Mouse (Mus musculus) embryonic facial prominence, embryonic 12.5 days (tissue): Measurements from ENCODE around the gene Gja4. TPM values are rescaled to one million over a fixed set of nuclear protein-coding genes. Genes with fewer than 3 reads are reported as not detected.

Experiments
- ATAC-seq: fragments of 200-750 bp; cut with Nextera tagmentation; 2 replicates; pipeline ENCODE4 v1.8.0; 2017; ENCODE audit not compliant: insufficient number of reproducible peaks, insufficient read depth, low FRiP score, low TSS enrichment
- H3K27ac ChIP-seq: fragments of 300-500 bp; sonication (generic); 2 replicates; pipeline ENCODE4 v1.5.1; 2016; ENCODE audit warnings: mild to moderate bottlenecking
- H3K27me3 ChIP-seq: fragments of 300-500 bp; sonication (generic); 2 replicates; pipeline ENCODE4 v1.6.1; 2016; ENCODE audit warnings: mild to moderate bottlenecking, moderate library complexity
- H3K36me3 ChIP-seq: fragments of 300-500 bp; sonication (generic); 2 replicates; pipeline ENCODE4 v1.6.1; 2016; ENCODE audit warnings: mild to moderate bottlenecking
- H3K4me1 ChIP-seq: fragments of 300-500 bp; sonication (generic); 2 replicates; pipeline ENCODE4 v1.6.1; 2016
- H3K4me2 ChIP-seq: fragments of 300-500 bp; sonication (generic); replicated peaks from 2 replicates; pipeline ENCODE4 v1.6.1; 2016; ENCODE audit warnings: mild to moderate bottlenecking, moderate library complexity
- H3K4me3 ChIP-seq: fragments of 300-500 bp; sonication (generic); 2 replicates; pipeline ENCODE4 v1.5.1; 2016; ENCODE audit warnings: mild to moderate bottlenecking
- H3K9ac ChIP-seq: fragments of 300-500 bp; sonication (generic); 2 replicates; pipeline ENCODE4 v1.6.1; 2016; ENCODE audit warnings: mild to moderate bottlenecking, moderate library complexity
- H3K9me3 ChIP-seq: fragments of 300-500 bp; sonication (generic); 2 replicates; pipeline ENCODE4 v1.6.1; 2016; ENCODE audit warnings: mild to moderate bottlenecking, moderate library complexity
- WGBS: fragments of 180-500 bp; shearing (Covaris S2); methylation state at CpG from one replicate; pipeline ENCODE4 v1.1.7; 2016; 5-methylcytosine and 5-hydroxymethylcytosine counted together
- polyA plus RNA-seq: library from polyadenylated mRNA; unstranded; fragments of >200 nt; fragmentation: Nextera tagmentation; extraction: Ambion mirVana; gene quantifications from 2 replicates; pipeline ENCODE4 v1.2.1, GENCODE M21; 2016

The Gja4 gene
- polyA plus RNA-seq, 1 experiment from 2014 or later: 11.8 TPM

DNA sequence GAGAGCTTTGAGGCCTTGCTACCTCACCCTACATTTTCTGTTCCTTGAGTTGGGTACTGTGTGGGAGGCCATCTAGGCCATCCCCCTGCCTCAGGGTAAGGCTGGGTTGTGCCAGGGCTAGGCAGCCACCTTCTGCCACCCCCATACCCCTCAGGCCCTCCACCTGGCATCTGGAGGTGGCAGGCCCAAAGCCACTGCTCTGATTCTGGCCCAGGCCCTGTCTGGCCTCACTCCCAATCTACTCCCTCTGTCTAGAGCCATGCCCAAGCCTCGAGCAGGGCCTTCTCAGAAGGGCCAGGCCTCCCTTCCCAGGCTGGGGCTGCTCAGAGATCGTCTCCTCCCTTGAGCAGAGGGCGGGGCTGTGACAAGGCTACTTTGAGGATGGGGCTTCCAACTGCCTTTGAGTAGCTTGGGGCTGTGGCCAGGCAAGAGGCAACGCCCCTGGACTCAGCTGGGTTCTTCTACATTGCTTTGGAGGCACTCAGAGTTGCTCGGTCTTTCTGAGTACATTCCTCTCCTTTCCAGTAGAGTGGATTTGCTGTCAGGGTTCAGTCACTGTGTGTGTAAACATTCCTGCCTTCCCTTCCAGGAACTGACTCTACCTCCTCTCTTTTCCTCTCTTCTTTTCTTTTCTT, 21.1 kb upstream of the Gja4 start:
- WGBS: 44% methylated on average over 5 of the region's 5 CpGs
- Histone ChIP-seq H3K9me3 (no peaks in the 10 kb centered on the region), H3K27ac (no peak overlapping the region), H3K36me3 (no peaks in the 10 kb centered on the region), H3K4me2 (no peak overlapping the region), H3K4me1 (peaks cover 13% of the 10 kb centered on the region), H3K27me3 (peaks cover 31% of the 10 kb centered on the region), H3K9ac (no peak overlapping the region), H3K4me3 (no peak overlapping the region)
- no peak for ATAC-seq

DNA sequence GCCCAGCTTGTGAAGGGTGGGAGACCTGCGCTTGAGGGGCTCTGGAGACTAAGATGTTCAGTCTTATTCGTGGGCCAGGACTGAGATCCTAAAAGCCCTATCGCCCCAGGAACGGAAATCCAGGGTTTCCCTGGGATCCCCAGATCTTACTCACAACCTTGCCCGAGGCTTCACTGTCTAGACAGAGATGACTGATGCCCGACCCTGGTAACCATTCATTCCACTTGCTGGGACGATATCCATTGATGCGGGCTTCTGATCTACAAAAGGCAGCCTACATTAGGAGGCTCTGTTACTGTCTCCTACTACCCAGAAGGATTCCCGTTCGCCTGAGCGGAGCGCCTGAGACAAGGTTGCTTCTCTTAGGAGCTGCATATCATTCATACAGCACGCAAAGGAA, 17.3 kb upstream of the Gja4 start:
- Histone ChIP-seq H3K27ac (no peak overlapping the region), H3K36me3 (no peaks in the 10 kb centered on the region), H3K4me1 (peaks cover 14% of the 10 kb centered on the region), H3K4me2 (no peak overlapping the region), H3K4me3 (no peak overlapping the region), H3K9me3 (no peaks in the 10 kb centered on the region), H3K27me3 (peaks cover 55% of the 10 kb centered on the region), H3K9ac (no peak overlapping the region)
- no peak for ATAC-seq
- 18% methylated on average over 13 of the region's 13 CpGs for WGBS

DNA sequence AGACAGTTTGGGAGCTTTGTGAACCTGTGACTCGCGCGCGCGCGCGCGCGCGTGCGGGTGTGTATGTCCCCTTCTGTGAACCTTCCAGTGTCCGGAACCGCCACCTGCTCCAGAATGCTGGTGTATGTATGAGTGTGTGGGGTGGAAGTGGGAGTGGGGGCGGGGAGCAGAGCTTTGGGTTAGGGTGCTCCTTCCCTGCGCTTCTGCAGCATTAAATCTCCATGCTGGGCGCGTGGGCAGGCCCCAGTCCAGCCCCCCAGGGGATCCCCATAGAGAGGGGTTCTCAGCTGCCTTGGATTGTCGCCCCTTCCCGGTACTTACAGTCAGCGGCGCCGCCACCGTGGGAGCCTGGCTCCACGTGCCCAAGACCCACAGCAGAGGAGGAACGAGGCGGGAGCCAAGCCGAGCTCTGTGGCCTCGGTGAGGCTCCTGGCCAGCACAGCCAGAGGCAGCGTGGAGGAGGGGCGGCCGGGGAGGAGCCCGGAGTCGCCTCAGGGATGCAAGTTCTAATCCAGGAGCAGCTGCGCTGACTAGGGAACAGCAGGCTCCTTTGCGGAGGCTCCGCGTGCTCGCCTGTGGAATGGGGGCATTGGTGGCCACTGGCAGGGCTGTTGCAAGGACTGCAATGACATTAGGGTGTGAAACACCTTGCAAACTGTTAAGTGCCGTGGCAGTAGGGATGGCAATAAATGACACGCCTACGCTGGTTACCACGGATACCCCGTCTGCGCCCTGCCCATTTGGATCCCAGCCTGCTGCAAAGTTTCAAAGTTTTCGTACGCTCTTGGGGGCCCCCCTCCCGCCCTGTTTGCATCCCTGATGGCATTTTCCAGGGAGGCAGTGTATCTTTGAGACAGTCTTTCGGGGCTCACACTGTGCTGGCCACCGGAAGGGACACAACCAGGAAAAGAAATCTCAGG, 16.6 kb upstream of the Gja4 start, which contains the start of gene Gjb3:
Gene Gjb3 (minus strand): TSS at position 664 of the 920 bp plus-strand sequence.
- H3K9ac ChIP-seq: no peak within 1 kb of the TSS
- WGBS: 1% methylated on average over 48 of the region's 49 CpGs
- no peak for ATAC-seq

DNA sequence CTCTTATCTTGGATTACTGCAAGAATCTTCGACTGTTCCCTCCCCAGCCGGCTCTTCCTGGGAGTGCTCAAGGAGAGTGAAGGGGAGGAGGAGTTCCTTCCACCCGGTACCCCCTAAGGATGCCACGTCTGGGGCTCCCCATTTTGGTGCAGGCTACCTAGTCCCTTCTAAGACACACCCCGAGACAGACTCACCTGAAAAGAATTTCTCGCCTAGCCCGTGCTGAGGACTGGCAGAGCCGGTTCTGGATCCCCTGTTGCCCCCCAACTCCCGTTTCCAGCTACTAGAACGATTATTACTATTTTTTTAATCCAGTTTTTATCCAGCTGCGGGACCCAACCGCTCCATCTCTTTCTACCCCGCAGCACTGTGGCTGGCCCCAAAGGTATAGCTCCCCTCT, 15.9 kb upstream of the Gja4 start:
- no peak overlapping the region for H3K4me3 ChIP-seq
- WGBS: 1% methylated on average over 13 of the region's 13 CpGs
- H3K36me3 ChIP-seq: no peaks in the 10 kb centered on the region
- no peak for ATAC-seq
- peaks cover 14% of the 10 kb centered on the region for H3K4me1 ChIP-seq
- no peak overlapping the region for H3K9ac ChIP-seq
- H3K27ac ChIP-seq: no peak overlapping the region
- no peaks in the 10 kb centered on the region for H3K9me3 ChIP-seq
- peaks cover 64% of the 10 kb centered on the region for H3K27me3 ChIP-seq
- H3K4me2 ChIP-seq: peak overlapping the region; percentile 41

More for the DNA sequence above, 16.6 kb upstream of the Gja4 start, which contains the start of gene Gjb3:
- Histone ChIP-seq H3K27ac (no peak within 1 kb of the TSS), H3K9me3 (no peaks in the 10 kb centered on the region), H3K4me2 (peak within 1 kb of the TSS; percentile 41), H3K4me1 (peaks cover 14% of the 10 kb centered on the region), H3K4me3 (no peak within 1 kb of the TSS), H3K27me3 (peaks cover 62% of the 10 kb centered on the region), H3K36me3 (no peaks in the 10 kb centered on the region)

DNA sequence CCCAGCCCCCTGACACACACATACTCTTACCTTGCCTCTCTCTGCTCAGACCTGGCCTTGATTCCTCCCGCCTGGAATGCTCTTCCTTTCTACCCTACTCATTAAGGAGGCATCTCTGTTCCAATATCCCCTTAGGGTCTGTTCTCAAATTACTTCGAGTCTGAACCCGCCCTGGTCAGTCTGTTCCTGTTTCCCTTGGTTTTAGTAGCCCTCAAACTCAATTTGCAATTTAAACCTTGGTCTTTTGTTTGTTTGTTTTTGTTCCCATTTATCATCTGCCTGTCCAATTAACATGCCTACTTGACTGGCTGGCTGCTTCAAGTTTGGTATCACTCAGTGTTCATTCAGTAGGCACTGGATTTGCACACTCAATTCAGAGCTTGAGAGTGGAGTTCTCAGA, 15.2 kb upstream of the Gja4 start:
- WGBS: 5% methylated on average over 3 of the region's 3 CpGs

DNA sequence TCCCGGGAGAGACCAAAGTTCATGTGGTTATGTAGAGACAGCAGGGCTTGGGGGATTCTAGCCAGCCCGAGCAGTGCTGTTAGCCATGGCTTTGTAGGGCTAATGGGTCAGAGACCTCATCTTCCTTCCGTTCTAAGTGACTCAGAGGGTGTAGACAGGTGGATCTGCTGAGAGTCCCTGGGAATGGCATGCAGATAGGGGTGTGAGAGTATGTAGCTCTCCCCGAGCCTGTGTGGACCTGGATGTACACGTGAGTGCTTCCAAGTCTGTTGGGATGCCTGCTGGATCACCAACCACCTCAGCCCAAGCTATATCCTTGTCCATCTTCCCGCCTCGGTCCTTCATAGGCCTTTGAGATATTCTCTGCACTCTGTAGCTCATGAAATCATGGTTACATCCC, 14.5 kb upstream of the Gja4 start:
- no peaks in the 10 kb centered on the region for H3K9me3 ChIP-seq
- no peak overlapping the region for H3K4me2 ChIP-seq
- H3K27ac ChIP-seq: no peak overlapping the region
- H3K9ac ChIP-seq: no peak overlapping the region
- WGBS: 57% methylated on average over 7 of the region's 7 CpGs
- no peak for ATAC-seq
- H3K4me1 ChIP-seq: peaks cover 14% of the 10 kb centered on the region
- no peak overlapping the region for H3K4me3 ChIP-seq
- H3K36me3 ChIP-seq: no peaks in the 10 kb centered on the region
- peaks cover 64% of the 10 kb centered on the region for H3K27me3 ChIP-seq

More for the DNA sequence above, 15.2 kb upstream of the Gja4 start:
- Histone ChIP-seq H3K4me2 (no peak overlapping the region), H3K9ac (no peak overlapping the region), H3K4me3 (no peak overlapping the region), H3K27me3 (peaks cover 64% of the 10 kb centered on the region), H3K9me3 (no peaks in the 10 kb centered on the region), H3K36me3 (no peaks in the 10 kb centered on the region), H3K4me1 (peaks cover 14% of the 10 kb centered on the region), H3K27ac (no peak overlapping the region)
- ATAC-seq: no peak

DNA sequence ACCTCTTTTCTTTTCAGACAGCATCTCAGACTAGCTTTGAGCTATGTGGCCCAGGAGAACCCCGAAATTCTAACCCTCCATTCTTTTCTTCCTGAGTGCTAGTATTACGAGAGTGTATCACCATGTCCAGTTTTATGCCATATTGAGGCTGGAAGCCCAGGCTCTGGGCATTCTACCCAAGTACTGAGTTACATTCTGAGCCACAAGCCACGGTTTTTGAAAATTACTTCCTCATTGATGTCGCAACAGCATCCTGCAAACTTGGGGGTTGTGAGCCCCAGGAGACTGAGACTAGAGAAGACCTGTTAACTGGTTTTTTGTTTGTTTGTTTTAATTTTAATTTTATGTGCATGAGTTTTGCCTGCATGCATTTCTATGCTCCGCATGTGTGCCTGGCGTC, 13.9 kb upstream of the Gja4 start:
- no peak overlapping the region for H3K4me2 ChIP-seq
- H3K27me3 ChIP-seq: peaks cover 60% of the 10 kb centered on the region
- 62% methylated on average over 6 of the region's 6 CpGs for WGBS
- H3K27ac ChIP-seq: no peak overlapping the region
- no peaks in the 10 kb centered on the region for H3K36me3 ChIP-seq
- no peak overlapping the region for H3K9ac ChIP-seq
- peaks cover 14% of the 10 kb centered on the region for H3K4me1 ChIP-seq
- no peak overlapping the region for H3K4me3 ChIP-seq
- H3K9me3 ChIP-seq: no peaks in the 10 kb centered on the region
- ATAC-seq: no peak

DNA sequence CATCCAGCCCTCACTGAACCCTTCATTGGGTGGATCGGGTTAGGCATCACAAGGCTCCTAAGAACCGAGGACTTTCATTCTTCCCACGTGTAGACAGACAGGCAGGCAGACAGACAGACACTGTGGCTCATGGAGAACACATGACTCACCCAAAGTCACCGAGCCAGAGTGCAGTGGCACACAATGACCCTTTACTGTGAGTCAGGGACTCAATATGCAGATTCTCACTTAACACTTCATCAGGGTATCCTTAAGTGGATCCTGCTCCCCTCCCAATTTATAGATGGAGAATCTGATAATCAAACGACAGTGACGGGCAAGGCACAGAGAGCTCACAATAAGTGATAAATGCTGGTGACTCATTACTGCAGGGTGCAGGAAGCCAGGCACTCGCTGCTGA, 13.4 kb upstream of the Gja4 start:
- no peaks in the 10 kb centered on the region for H3K36me3 ChIP-seq
- 69% methylated on average over 7 of the region's 7 CpGs for WGBS
- H3K4me3 ChIP-seq: no peak overlapping the region
- H3K4me1 ChIP-seq: peaks cover 14% of the 10 kb centered on the region
- no peak overlapping the region for H3K9ac ChIP-seq
- no peak overlapping the region for H3K27ac ChIP-seq
- no peaks in the 10 kb centered on the region for H3K9me3 ChIP-seq
- ATAC-seq: no peak
- peaks cover 55% of the 10 kb centered on the region for H3K27me3 ChIP-seq
- no peak overlapping the region for H3K4me2 ChIP-seq

DNA sequence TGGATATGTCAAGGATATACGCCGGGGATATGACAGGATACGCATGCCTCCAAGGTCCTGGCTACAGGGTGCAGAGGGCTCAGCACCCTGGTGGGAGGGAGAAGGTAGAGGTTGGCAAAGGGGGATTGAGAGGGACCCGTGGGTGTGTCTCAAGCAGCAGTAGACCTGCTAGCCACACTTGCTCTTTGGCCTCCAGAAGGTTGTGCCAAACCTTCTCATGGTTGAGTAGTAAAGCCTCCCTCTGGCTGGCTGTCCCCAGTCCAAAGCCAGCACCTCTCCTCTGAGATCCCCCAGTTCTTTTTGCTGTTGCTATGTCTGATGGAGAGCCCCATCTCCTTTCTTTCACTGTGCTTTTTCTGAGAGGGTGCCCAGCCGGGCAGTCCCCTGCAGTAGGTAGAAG, 11.4 kb upstream of the Gja4 start:
- H3K36me3 ChIP-seq: no peaks in the 10 kb centered on the region
- no peak overlapping the region for H3K9ac ChIP-seq
- ATAC-seq: no peak
- peaks cover 36% of the 10 kb centered on the region for H3K27me3 ChIP-seq
- WGBS: 83% methylated on average over 5 of the region's 5 CpGs
- peaks cover 4% of the 10 kb centered on the region; the same call in 1 of the 2 replicates for H3K4me1 ChIP-seq
- H3K27ac ChIP-seq: no peak overlapping the region
- no peaks in the 10 kb centered on the region for H3K9me3 ChIP-seq
- no peak overlapping the region for H3K4me2 ChIP-seq
- no peak overlapping the region for H3K4me3 ChIP-seq

DNA sequence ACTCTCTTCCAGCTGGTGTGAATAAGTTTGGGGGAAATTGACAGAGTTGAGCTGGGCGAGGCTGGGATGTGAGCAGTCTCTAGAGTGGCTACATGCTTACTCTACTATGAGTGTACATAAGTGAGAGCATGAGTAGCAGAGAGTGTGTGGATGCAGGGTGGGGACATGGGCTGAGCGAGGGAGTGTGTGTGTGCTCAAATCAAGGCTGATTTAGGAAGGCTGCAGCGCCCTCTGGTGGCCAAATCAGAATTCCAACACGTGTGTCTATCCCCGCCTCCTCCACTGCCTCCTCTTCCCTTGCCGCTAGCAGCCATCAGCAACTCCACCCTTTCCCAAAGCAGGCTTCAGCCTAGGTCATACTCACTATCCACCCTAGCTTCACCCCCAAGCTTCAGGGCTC, 10.9 kb upstream of the Gja4 start:
- Histone ChIP-seq H3K27me3 (peaks cover 31% of the 10 kb centered on the region), H3K4me1 (no peaks in the 10 kb centered on the region), H3K9me3 (no peaks in the 10 kb centered on the region), H3K4me2 (no peak overlapping the region), H3K9ac (no peak overlapping the region), H3K27ac (no peak overlapping the region), H3K36me3 (no peaks in the 10 kb centered on the region), H3K4me3 (no peak overlapping the region)
- ATAC-seq: no peak
- 8% methylated on average over 6 of the region's 6 CpGs for WGBS

DNA sequence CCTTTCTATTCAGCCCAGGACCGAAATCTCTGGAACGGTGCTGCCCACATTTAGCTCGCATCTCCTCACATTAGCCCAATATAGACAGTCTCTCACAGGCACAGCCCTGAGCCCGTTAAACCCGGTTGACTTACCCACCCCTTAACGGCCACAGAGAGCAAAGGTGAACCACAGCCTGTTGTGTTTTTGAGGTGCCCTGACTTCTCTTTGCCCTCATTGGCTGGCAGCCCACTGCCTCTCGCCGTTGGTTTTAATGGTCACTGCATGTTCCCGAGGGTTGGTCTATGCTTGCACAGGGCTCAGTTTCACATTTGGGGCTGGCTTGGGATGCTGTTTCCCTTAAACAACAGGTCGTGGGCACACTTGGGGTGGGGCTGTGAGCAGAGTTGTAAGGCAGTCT, 10.5 kb upstream of the Gja4 start:
- no peak for ATAC-seq
- 80% methylated on average over 10 of the region's 10 CpGs for WGBS
- Histone ChIP-seq H3K9me3 (no peaks in the 10 kb centered on the region), H3K4me1 (no peaks in the 10 kb centered on the region), H3K27ac (no peak overlapping the region), H3K4me2 (no peak overlapping the region), H3K4me3 (no peak overlapping the region), H3K9ac (no peak overlapping the region), H3K36me3 (no peaks in the 10 kb centered on the region), H3K27me3 (peaks cover 27% of the 10 kb centered on the region)

DNA sequence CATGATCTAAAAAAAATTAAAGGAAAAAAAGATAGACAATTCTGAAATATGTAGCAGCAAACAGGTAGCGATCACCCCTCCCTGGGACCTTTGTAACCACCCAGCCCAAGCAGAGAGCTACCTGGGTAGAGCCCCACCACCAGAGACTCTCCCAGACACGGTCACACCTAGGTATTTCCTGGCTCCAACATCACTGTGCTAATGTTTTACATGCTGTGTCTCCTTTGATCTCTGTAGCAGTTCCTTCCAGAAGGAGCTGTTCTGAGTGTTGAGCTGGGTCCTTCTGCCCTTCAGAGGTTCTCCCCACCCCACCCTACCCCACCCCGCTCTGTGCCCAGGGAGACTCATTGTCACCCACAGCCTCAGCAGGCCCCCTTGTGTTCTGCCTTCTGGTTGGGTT, 9.8 kb upstream of the Gja4 start:
- H3K27me3 ChIP-seq: peaks cover 21% of the 10 kb centered on the region
- no peaks in the 10 kb centered on the region for H3K4me1 ChIP-seq

More for the DNA sequence above, 9.8 kb upstream of the Gja4 start:
- Histone ChIP-seq H3K4me2 (no peak overlapping the region), H3K9ac (no peak overlapping the region), H3K4me3 (no peak overlapping the region), H3K9me3 (no peaks in the 10 kb centered on the region), H3K27ac (no peak overlapping the region), H3K36me3 (no peaks in the 10 kb centered on the region)
- no peak for ATAC-seq
- WGBS: 88% methylated on average over 3 of the region's 3 CpGs
